Mouse (Mus musculus) left cerebral cortex, postnatal 4 days (tissue): Measurements from ENCODE around the gene Gm28230. TPM values are rescaled to one million over a fixed set of nuclear protein-coding genes. Genes with fewer than 3 reads are reported as not detected.

Experiments used
- DNase-seq: peaks from one replicate; pipeline ENCODE4 v3.0.0-alpha.2; 2022
- intact Hi-C: fragments of 180-260 bp; cut with DNase I; formaldehyde crosslinking; loops from one replicate; pipeline ENCODE4 v1.15.1; 2025
- total RNA-seq, 2 experiments: library from RNA; stranded (reverse); gene quantifications; 2 replicates each; pipeline ENCODE4 v1.2.3; 2021

Gene Gm28230
- total RNA-seq, 2 experiments from 2014 or later = not detected

DNA sequence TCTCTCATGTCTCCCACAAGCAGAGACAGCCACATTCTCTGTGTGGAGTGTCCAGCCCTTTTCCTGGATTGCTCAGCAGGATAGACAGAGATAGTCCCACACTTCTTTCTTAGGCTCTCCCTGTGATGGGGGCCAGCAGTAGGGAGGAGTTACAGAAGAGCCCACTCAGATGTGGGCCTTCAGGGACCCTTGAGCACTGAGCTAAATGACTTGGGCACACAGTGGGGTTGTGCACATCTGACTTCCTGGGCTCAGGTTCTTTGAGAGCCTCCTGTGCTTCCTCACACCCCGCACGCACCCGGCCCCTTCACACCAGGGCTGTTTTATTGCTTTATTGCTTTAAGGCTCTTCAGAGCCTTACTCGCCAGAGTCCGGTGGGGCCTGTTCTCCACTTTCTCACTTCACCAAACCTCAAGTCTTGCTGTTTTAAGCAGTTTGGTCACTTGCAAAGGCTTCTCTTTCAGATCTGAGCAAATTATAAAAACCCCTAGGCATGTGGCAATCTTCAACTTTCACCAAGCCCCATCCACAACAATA, 5.5 kb upstream of the Gm28230 start:
- intact Hi-C loops = no loop called here
- DNase-seq = no peak

GRCm38 (mm10) chr2:74721882-74722281, 4.6 kb upstream of the Gm28230 start:
- intact Hi-C loops = no loop called here
- no peak for DNase-seq

DNA sequence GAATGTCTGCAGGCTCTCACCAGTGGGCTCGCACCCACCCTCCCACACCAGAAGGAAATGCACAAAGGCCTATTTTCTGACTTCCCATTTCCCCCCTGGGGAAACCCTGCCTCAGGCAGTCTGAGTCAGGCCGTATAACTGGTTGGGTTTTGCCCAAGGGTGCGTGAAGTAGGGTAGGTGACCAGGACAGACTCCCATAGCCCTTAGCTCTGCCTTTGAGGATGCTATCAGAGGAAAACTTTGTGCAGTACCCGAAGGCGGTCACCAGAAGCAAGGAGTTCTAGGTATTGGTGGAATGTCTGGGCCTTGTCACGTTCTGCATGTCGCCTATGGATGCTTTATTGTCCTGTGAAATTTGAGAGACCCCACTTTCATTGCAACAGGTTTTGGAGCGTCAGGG, 3.6 kb upstream of the Gm28230 start:
- DNase-seq = no peak
- intact Hi-C loops = no loop called here

GRCm38 (mm10) chr2:74724244-74725015, 2.1 kb upstream of the Gm28230 start:
- intact Hi-C loops = no loop called here
- DNase-seq = no peak

DNA sequence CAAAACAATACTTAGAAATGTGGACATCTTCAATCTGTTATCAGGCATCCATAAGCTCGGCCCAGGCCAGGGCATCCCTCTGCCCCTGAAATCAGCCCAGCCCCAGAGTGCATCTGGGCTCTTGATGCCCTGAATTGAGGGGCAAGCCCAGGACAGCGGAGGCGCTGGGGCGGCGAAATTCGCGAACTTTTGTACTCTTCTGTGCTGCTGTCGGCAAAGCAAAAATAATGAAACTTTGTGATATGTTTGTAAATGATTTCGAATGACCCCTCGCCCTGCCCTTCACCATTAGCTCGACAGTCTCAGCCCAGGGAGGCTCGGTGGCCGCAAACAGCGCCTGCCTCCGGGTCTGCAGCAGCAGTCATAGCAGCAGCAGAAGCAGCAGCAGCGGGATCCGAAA, 1.4 kb upstream of the Gm28230 start:
- DNase-seq = no peak
- intact Hi-C loops = no loop called here

DNA sequence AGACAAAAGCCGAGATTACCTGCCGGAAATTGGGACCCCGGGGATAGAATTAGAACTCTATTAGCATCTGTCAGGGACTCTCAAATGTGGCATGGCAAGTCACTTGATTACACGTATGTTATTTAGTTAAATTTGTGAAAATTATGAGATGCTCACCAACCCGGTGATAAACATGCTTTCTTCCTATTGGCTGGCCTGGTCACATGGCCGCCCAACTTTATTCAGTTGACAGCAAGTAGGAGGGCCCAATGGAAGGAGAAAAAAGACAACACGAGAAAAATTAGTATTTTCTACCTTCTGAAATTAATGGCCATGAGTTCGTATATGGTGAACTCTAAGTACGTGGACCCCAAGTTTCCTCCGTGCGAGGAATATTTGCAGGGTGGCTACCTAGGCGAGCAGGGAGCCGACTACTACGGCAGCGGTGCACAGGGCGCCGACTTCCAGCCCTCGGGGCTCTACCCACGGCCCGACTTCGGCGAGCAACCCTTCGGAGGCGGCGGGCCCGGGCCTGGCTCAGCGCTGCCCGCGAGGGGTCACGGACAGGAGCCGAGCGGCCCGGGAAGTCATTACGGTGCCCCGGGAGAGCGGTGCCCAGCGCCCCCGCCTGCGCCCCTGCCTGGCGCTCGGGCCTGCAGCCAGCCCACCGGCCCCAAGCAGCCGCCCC, 578 bp downstream of the Gm28230 start:
- no peak for DNase-seq

GRCm38 (mm10) chr2:74727640-74728302, 1.2 kb downstream of the Gm28230 start:
- intact Hi-C loops = no loop called here
- no peak for DNase-seq

More for the DNA sequence above, 578 bp downstream of the Gm28230 start:
- intact Hi-C loops = no loop called here

DNA sequence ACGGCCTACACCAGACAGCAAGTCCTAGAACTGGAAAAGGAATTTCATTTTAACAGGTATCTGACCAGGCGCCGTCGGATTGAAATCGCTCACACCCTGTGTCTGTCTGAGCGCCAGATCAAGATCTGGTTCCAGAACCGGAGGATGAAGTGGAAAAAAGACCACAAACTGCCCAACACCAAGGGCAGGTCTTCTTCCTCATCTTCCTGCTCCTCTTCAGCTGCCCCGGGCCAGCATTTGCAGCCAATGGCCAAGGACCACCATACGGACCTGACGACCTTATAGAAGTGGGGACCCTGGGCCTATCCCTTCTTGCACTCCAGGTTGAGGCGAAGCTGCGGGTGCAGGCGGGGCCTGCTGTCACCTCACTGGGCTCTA, 1.8 kb downstream of the Gm28230 start:
- no peak for DNase-seq
- intact Hi-C loops = no loop called here

DNA sequence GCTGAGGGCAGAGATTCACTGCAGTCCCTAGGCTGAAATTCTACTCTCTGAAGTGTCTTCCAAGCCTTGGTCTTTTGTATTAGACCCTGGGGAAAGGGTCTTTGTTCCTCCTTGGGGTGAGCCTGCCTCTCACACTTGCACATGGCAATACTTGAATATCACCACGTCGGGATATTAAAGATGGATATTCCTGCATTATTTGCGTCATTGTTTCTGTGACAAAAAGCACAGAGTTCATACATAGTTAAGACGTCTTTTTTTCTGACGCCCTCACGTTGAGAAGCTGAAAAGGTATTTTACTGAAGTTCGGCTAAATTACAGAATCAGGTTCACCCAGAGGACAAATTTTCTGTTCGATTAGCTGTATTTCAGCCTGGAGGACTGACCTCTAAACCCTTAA, 3.8 kb downstream of the Gm28230 start:
- DNase-seq = no peak
- intact Hi-C loops = no loop called here

- DNase-seq = no peak
- intact Hi-C loops = no loop called here
Observed at GRCm38 (mm10) chr2:74731055-74731454, 4.5 kb downstream of the Gm28230 start.

- no peak for DNase-seq
- intact Hi-C loops = no loop called here
Observed at GRCm38 (mm10) chr2:74731799-74732512, 5.4 kb downstream of the Gm28230 start.

GRCm38 (mm10) chr2:74732513-74733316, 6.2 kb downstream of the Gm28230 start:
- DNase-seq = no peak
- intact Hi-C loops = no loop called here

DNA sequence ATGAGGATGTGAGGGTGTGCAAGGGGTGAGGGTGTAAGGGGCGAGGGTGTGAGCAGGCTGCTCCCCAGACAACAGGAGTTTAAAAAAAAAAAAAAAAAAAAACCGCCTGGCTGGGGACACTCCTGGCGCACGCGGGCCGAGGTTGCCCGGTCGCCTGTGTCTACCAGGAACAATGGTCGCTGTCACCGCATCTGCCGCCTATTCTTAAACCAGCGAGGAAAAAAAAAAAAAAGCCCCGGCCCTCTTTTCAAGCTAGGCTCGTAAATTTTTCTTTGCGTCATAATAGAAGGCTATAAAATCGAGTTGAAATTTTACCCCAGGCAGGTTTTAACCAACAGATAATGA, 6.8 kb downstream of the Gm28230 start:
- intact Hi-C loops = no loop called here
- no peak for DNase-seq

DNA sequence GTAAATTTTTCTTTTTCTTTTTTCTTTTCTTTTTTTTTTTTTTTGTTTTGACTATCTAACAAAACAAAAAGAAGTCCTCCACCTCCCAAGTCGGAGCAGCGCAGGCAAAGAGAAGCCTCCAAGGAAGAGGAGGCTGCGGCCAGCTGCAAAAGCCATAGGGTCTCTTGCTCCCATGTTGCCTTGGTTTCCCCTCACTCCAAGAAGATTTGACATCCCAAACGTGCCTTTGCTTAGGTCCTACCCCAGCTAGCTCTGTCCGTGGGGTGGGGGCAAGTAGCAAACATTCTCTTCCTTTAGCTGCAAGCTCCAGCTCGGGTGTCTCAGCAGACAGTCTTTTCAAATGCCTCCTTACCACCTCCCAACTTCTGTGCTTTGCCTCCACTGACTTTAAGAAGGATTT, 7.2 kb downstream of the Gm28230 start:
- DNase-seq = no peak
- intact Hi-C loops = no loop called here

DNA sequence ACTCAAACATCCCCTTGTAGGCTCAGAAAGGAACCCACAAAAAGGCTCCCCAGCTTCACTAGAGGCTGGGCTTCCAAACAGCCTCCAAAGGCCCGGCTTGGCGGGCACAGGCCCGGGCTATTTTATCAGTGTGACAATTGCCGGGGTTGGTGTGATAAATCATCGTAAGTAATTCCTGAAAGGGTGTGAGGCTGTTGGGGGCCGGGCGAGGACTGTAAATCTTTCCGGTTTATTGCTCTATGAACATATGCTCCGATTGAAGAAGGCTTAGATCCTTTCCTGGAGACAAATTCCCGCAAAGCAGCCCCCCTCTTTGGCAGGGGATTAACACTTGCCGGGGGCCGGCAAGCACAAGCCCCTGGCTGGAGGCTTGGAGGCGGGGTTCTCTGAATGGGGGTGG, 7.9 kb downstream of the Gm28230 start:
- DNase-seq = no peak
- intact Hi-C loops = no loop called here

GRCm38 (mm10) chr2:74734996-74735811, 8.7 kb downstream of the Gm28230 start:
- DNase-seq = no peak

DNA sequence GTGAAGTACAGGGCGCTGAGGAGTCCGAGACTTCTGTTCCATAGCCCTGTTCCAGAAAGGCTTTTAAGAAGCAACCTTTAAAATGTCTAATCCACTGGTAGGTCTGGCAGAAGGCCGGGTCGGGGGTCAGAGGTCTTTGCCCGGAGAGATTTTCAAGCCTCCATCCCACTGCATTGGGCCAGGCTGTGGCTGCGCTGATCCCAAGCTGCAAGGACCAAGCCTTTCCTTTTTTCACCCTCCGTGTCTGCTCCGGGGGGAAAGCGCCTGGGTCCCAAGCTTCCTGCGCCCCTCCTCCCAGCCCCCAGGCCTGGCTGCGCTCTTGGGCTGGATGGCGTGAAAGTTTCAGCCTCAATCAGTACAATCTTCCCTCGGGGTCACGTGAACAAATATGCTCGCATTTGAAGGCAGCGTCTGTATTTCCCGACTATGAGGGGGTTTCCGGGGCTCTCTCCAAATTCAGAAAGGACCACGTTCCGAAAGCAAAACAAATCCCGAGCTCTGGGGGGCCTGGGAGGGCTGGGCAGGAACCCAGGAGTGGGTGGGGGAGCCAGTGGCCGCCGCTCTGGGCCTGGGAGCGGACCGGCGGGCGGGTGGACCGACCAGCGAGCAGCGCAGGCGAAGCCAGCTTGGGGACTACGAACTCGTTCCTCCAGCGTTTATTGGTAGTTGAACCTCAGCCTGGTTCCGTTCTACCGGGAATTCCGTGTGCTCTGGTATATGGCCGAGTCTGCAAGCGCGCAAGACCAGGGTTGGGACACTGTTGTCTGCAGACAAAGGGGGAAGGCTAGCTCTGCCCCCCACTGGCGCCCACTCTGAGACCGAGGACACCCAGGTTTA, 9.5 kb downstream of the Gm28230 start:
- no peak for DNase-seq
- intact Hi-C loops = no loop called here

More at GRCm38 (mm10) chr2:74734996-74735811, 8.7 kb downstream of the Gm28230 start:
- intact Hi-C loops = no loop called here
